Mouse (Mus musculus): Measurements from ENCODE around the gene Cox15. TPM values are rescaled to one million over a fixed set of nuclear protein-coding genes. Genes with fewer than 3 reads are reported as not detected.
A peak's percentile ranks its signal among the peaks of the same experiment; 100 is the strongest.

Cox15 gene
- 10 to 100 TPM; 31.9 to 34.3 TPM for total RNA-seq (2021)

DNA sequence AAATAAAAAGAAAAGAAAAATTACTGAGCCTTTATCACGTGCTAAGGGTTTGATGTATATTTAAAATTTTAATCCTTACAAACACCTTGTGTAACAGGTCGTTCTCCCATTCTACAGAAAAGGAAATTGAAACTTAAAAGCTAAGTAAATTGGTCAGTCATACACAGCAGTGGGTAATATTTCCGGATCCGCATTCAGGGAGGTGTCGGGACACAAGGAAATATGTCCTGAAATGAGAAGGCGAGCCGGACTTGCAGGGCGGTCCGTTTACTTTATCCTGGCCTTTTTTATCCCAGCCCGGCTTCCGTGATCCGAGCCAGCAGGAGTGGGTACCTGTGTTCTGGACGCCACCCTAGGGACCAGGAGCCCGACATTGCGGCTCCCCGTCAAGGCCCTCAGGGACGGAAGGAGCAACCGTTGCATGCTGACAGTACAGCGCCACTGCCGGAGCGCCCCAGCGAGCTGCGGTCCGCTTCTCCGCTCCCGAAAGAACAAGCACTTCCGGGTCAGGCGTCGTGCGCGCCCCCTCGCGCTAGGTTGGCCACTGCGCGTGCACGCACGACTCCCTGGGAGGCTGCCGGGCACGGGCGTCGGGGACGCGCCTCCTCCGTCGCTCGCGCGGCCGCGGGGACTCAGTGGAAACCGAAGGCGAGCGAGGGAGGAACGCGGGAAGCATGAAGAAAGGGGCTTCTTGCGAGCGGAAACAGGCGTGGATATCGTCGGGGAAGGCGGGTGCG lies at the start of gene Cox15, which contains the start of gene Cutc:
TSS of gene Cox15 (minus strand) at position 512 of the 737 bp plus-strand sequence.
TSS of gene Cutc (plus strand) at position 508 of the 737 bp plus-strand sequence.
- DNase-seq, result peak; percentile 98 to 99
- intact Hi-C loops (cut with DNase I), result loop anchor here (2.0 to 10.0 kb wide), 3 partner anchors 78 to 322 kb away; partner anchors contain the start of gene Slc25a28

DNA sequence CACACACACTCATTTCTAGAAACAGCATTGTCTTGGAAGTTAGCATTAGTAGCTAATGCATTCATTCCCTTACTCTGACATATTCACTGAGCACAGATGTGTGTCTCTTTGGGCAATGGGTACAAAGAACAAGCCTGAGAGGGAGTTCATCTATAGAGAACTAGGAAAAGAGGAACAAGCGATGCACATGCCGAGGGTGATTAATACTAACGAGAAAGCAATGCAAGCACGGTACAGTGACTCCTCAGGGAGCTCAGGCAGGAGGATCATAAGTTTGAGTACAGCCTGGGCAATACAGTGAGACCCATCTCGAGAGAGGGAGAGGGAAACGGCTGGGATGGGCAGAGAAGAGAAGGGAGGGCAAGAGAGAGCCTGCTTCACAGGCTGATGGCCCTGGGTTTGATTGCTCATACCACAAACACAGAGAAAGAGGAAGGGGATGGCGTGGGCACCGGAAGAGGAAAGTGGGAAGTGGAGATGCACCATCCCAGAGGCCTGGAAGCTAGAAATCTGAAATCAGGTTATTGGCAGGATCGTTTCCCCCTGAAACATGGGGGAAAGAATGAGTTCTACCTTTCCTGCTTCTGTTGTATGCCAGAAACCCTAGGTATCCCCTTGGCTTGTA lies 48.7 kb upstream of the Cox15 start:
- DNase-seq, result peak in 1 of 2 experiments; percentile 3

GRCm38 (mm10) chr19:43797216-43797615 lies 44.4 kb upstream of the Cox15 start:
- intact Hi-C loops (cut with DNase I), result no loop called here
- no peak for DNase-seq

More for the DNA sequence above, 48.7 kb upstream of the Cox15 start:
- intact Hi-C loops (cut with DNase I), result no loop called here

- intact Hi-C loops (cut with DNase I), result no loop called here
- no peak for DNase-seq
These were observed 42.7 kb upstream of the Cox15 start for GRCm38 (mm10) chr19:43795511-43795910.

DNA sequence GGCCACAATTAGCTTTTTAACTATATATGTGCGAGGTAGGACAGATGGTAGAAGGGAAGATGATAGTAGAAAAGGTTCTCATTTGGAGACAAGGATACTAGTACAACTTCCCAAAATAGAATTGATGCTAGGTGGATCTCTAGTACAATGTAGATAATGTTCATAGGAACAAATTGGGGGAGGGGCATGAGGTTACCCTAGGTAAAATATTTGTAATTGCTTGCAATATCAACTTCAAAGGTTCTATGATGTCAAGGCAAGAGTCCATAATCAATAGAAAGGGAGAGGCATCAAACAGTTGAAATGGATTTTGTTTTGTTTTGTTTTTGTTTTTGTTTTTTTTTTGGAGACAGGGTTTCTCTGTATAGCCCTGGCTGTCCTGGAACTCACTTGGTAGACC lies 41.2 kb upstream of the Cox15 start:
- DNase-seq, result no peak
- intact Hi-C loops (cut with DNase I), result no loop called here

DNA sequence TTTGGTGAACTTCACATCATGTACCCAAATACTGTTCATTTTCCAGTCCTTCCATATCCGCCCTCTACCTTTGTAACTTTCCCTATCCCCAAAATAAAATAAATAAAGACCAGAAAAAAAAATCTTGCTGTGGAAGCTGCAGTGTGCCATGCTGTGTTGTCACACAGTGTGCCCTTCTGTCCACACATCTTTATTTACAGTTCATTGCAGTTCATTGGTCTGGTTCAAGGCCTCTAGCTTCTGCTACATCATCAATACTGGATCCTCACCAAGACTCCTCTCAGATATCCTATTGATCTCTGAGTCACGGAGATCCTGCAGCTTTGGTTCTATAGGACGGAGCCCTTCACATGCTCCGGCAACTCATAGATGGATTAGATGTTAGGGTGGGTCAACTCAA lies 39.7 kb upstream of the Cox15 start:
- intact Hi-C loops (cut with DNase I), result no loop called here

DNA sequence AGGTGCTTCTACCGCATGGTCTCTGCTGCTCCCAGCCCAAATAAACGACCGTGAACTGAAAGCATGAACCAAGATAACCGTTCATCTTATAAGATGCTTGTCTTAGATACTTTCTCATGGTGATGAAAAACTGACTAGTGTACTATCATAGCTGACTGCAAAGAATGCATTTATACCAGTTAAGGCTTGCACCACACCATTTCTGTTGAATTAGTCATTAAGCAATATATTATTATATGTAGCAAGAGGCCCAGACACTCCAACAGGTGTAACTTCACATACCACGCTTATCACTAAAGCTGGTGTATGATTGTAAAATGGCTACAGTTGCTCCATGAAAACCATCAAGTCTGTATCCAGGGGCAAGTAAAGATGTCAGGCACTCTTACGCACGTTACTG lies 37.0 kb upstream of the Cox15 start:
- no peak for DNase-seq
- intact Hi-C loops (cut with DNase I), result no loop called here

More for the DNA sequence above, 39.7 kb upstream of the Cox15 start:
- no peak for DNase-seq

GRCm38 (mm10) chr19:43786249-43787026 lies 33.6 kb upstream of the Cox15 start:
- intact Hi-C loops (cut with DNase I), result no loop called here
- DNase-seq, result no peak

GRCm38 (mm10) chr19:43784761-43785160 lies 32.0 kb upstream of the Cox15 start:
- intact Hi-C loops (cut with DNase I), result no loop called here
- no peak for DNase-seq

- intact Hi-C loops (cut with DNase I), result no loop called here
These were observed 29.2 kb upstream of the Cox15 start, which contains the start of gene Abcc2 for GRCm38 (mm10) chr19:43781980-43782379. TSS of gene Abcc2 (plus strand) at chr19:43782192.

GRCm38 (mm10) chr19:43780391-43780790 lies 27.6 kb upstream of the Cox15 start:
- DNase-seq, result no peak
- intact Hi-C loops (cut with DNase I), result no loop called here

More at GRCm38 (mm10) chr19:43781980-43782379, 29.2 kb upstream of the Cox15 start, which contains the start of gene Abcc2:
- no peak for DNase-seq

DNA sequence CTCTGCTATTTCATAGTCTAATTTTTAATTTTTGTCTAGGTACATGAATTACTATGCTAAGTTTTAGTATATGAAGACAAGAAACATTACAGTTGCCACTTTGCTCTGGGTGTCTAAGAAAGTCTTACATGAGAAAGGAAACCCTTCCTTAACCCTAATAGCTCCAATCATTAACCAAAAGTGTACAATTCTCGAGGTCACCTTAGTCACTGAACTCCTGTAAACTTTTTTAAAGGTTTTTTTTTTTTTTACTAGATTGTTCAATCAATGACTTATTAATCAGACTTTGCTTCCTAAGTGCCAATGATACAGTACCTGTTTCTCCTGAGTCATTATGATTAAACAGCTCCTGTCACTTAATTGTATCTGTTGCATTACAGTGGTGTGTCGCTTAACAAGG lies 24.5 kb upstream of the Cox15 start:
- intact Hi-C loops (cut with DNase I), result no loop called here

DNA sequence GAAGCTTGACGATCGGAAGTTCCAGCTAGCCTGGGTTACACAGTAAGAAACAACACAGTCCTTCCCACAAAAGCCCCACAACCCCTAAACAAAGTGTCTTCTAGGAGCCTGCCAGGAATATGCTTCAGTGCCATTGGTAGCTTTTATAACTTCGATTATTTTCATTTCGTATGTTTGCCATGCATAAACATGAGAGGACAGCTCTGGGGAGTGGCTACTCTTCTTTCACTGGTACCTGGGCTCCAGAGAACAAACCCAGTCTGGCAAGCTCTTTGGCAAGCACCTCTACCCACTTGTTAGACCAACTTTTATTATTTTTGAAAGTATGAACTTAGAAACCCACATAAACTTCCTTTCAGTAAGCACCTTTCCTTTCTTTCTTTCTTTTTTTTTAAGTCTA lies 23.8 kb upstream of the Cox15 start:
- intact Hi-C loops (cut with DNase I), result no loop called here
- no peak for DNase-seq

More for the DNA sequence above, 24.5 kb upstream of the Cox15 start:
- DNase-seq, result no peak

- DNase-seq, result no peak
- intact Hi-C loops (cut with DNase I), result no loop called here
These were observed 22.6 kb upstream of the Cox15 start for GRCm38 (mm10) chr19:43775433-43775832.

GRCm38 (mm10) chr19:43772311-43772710 lies 19.5 kb upstream of the Cox15 start:
- no peak for DNase-seq
- intact Hi-C loops (cut with DNase I), result no loop called here

DNA sequence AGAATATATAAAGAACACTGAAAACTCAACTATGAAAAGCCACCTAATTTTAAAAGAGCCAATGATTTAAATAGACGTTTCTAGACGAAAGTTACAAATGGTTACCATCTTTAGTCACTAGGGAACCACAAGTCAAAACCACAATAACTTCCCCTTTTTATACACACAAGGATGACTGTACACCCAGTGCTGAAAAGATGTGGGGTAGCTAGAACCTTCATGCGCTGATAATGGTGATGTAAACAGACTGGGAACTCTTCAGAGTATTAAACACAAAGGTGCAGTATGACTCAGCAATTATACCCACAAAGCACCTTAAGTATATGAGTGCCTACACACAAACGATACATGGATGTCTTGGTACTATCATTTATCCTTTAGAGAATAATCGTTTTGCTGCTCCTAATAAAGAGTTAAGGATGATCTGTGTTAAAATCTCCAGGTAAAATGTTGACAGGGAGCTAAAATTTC lies 18.7 kb upstream of the Cox15 start:
- DNase-seq, result no peak
- intact Hi-C loops (cut with DNase I), result no loop called here

DNA sequence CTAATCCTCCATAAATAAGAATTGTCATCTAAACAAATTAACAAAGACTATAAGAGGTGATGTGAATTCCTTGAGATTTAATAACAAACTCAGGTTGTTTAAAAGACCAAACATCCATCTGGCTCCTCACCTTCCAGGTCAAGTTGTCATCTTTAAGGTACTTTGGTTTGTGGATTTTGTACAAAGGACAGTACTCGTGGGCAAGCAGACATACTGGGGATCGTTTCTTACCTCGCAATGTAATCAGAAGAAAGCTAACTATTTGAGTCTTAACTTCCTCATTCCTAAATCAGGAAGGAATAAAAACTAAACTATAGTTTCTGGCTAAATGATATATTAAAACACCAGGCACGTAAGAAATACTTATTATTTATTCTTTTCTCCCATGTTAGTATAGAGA lies 17.8 kb upstream of the Cox15 start:
- DNase-seq, result no peak
- intact Hi-C loops (cut with DNase I), result no loop called here

DNA sequence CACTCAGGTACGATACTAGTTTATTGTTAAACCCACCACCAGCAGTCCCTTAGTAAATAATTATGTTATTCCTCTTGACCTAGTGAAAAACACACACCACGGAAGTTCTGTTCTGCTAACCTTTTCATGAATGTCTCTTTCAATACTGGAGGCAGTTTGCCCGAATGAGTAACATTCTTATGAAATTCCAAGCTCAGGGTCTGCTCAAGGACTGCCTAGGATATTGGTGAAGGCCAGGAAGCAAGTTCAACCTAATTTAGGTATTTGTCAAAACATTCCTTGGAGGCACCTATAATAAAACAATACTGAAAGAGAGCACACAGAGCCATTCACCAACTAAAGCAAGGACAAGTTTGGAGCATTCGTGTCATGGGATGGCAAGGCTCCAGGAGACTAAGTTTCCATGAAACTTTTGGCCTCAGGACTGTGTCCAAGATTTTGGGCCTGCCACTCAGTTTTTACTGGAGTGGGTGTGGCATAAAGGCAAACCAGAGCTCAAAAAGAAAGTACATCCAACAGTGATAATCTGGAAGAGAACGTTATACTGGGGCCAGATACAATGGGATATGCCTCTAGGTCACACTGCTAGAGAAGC lies 16.7 kb upstream of the Cox15 start:
- intact Hi-C loops (cut with DNase I), result no loop called here
- no peak for DNase-seq

DNA sequence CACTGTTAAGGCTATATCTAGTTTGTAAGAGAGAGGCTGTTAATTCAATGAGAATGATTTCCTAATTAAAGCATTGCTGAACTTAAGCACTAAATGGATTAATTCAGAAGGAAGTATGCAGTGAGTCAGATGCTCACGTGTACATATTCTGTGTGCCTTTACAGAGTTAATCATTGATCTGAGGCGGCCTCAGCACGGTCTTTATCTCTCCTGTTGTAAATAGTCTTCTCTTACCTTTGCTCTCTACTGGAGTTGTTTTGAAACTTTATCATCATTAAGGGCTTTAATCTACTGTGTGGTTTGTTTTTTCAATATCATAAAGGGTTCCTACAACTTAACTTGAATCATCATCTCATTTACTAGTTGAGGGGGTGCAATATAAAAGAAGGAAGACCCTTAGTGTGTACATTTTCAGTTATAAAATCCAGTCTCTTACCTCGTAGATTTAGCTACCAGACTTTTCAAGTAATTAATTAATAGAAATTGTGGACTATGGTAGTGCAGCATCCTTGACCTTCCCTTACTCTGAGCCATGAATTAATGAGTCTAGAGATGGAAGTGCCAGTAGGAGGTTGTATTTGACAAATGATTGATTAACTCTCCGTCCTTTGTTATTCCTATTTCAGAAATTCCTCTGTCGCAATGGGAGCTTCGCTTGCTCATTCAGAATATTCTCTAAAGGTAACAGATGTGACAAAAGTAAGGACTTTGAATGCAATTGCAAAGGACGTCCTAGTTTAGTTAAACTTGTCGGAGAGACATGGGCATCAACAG lies 14.9 kb upstream of the Cox15 start:
- no peak for DNase-seq
- intact Hi-C loops (cut with DNase I), result no loop called here

- DNase-seq, result no peak
- intact Hi-C loops (cut with DNase I), result no loop called here
These were observed 13.7 kb upstream of the Cox15 start for GRCm38 (mm10) chr19:43766451-43766850.
